Mouse (Mus musculus) large intestine, adult 2 months (tissue): ENCODE results near the gene Hyou1. TPM values are rescaled to one million over a fixed set of nuclear protein-coding genes. Genes with fewer than 3 reads are reported as not detected.
A peak's percentile ranks its signal among the peaks of the same experiment; 100 is the strongest.
"Not testable (repeated sequence)": the region's sequence is repeated elsewhere in the genome, so short reads cannot be mapped to it uniquely, and the experiment has no call there.

Source experiments
- DNase-seq: peaks from one replicate; pipeline ENCODE4 v3.0.0-alpha.2; 2012; ENCODE audit warnings: low read depth, low spot score
- WGBS: fragments of 180-500 bp; shearing (Covaris S2); methylation state at CpG from one replicate; pipeline ENCODE4 v1.1.7; 2018; 5-methylcytosine and 5-hydroxymethylcytosine counted together
- polyA plus RNA-seq: library from polyadenylated mRNA; depleted of rRNA; stranded (reverse); fragments of >200 nt; gene quantifications from 2 replicates; pipeline ENCODE4 v1.2.3, GENCODE M21; 2012; rRNA removed

Hyou1 gene
- polyA plus RNA-seq, result 82.2 and 92.0 TPM in 2 replicates

DNA sequence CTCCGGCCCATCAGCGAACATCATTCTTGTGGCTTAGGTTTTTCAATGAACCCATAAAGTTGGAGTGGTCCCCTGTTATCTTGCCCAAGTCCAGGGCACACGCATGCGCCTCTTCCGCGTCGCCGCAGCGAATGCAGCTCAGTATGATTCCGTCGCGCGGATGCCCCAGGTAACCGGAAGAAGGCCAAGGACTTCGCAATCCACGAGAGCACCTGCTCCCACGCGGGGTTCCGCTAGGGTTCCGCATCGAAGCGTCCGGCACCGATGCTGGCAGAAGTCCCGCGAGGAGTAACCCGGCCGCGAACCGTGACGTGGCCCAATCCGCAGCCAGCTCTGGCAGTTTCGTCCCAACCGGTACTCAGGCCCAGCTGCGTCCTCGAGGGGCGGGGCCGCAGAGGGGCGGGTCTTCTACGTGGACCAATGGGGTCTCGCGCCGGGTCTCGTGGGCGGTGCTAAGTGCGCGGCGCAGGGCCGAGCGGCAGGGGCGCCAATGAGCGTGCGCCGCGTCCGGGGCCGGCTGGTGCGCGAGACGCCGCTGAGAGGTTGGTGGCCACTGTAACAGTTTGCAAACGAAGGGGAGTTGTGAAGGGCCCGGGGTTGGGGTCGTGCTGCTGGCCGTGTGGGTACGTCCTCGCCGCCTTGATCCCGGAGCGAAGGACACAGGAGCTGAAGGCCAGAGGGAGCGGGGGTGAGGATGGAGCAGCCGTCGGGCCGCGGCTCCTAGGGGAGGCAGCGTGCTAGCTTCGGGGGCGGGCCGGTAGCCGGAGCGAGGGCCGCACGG is at the start of gene Hyou1:
Gene Hyou1 (plus strand): TSS at position 437 of the 781 bp plus-strand sequence.
- WGBS, result under 1% methylated on average over 83 of the region's 83 CpGs
- DNase-seq, result peak; percentile 92

DNA sequence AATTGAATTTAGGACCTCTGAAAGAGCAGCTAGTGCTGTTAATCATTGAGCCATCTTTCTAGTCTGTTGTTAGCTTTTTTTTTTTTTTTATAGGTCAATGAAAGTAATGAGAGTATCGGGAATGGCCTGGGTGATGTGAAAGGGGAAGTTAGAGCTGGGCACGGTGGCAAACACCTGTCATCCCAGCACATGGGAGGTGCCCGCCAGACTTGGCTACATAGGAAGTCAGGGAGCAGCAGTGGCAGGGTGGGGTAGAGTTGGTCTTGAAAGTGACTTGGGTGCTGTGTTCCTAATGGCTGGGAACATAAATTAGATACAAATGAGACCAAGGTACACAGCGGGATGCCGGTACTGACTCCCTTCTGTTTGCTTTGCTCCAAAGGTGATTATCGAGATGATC is 48.6 kb upstream of the Hyou1 start:
- no peak for DNase-seq
- 47% methylated on average over 6 of the region's 6 CpGs for WGBS

DNA sequence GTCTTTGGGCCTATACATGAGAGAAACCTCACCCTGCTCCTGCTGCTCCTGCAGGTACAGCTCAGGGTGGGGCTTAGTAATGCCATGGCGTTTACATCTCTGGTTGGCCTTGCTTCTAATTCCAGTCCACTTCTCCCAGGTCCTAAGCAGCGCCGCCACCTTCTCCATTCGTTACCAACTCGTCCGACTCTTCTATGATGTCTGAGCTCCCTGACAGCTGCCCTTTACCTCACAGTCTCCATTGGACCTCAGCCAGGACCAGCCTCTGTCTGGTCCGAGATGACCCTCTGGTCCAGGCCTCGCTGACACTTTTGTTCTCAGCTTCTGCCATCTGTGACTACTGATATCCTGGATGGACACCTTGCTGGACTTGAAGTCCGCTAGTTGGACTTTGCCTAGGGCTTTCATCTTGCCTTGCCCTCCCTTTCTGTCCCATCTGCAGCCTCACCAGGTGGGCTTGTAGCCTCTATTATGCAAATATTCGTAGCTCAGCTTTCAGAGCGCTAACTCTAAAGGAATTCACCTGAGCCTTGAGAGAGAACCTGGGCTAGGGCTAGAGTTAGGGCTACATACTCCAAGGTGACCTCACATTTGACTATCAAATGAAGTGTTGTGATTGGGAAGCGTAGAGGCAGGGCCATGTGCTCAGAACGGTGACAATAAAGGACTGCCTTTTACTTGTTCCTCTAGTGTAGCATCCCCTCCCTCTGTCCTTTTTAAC is 46.2 kb upstream of the Hyou1 start:
- 91% methylated on average over 13 of the region's 13 CpGs for WGBS
- DNase-seq, result no peak

DNA sequence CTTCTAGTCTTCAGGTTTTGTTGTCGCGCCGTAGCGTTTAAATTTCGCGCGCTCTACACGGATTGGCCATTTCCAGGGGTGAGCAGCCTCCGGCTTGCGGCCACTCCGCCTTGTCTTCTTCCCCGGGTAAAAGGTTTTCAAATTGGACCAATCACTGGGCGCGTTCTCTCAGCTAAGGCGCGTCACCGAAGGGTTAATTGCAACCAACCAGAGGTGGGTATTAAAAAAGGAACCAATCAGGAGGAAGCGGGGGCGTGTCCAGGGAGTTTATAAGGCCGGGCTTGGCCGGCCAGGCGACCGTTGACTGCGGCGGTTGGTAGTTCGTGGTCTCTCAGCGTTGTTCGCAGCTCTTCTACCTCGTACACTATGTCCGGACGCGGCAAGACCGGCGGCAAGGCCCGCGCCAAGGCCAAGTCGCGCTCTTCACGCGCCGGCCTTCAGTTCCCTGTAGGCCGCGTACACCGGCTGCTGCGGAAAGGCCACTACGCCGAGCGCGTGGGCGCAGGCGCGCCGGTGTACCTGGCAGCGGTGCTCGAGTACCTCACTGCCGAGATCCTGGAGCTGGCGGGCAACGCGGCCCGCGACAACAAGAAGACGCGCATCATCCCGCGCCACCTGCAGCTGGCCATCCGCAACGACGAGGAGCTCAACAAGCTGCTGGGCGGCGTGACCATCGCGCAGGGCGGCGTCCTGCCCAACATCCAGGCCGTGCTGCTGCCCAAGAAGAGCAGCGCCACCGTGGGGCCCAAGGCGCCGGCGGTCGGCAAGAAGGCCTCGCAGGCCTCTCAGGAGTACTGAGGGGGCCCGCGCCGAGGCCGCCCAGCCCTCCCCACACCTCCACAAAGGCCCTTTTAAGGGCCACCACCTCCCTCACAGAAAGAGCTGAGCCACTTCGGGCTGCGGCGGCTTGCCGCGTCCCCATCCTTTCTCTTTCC is 44.6 kb upstream of the Hyou1 start, which contains the start of gene H2afx:
Gene H2afx (plus strand): TSS at position 299 of the 935 bp plus-strand sequence.
- peak; percentile 99 for DNase-seq
- WGBS, result under 1% methylated on average over 91 of the region's 91 CpGs

DNA sequence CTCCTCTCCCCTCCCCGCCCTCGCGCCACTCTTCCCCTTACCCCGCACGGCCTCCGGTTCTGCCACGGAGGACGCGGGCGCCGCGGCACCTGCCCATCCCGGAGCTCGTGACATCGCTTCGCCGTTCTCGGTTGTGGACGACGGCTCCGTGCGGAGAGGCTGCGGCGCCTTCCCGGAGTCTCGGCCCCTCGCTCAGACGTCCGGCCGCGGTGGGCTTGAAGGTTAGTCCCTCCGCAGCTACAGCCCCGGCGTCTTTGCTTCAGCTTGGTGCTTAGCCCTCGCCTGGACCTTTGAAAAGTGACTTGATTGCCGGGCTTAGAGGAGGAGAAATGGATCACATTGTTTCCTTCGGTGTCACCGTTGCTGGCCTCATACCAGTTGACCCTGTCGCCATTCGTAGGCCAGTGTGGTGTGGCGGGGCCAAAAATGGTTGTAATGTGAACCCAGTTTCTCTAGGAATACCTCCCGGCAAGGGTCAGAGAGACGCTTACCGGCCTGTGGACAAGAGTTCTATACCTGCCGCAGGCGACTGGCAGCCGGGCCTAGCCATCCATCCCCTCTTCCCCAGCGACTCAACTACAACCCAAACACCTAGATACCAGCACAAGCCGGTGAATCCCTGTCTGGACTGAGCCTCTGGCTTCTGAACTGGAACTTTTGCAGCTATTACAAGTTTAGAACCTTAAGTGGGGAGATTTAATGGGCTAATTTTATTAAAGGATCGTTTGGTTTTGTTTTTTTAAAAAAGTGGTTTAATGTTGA is 43.8 kb upstream of the Hyou1 start:
- WGBS, result under 1% methylated on average over 50 of the region's 50 CpGs
- DNase-seq, result no peak

DNA sequence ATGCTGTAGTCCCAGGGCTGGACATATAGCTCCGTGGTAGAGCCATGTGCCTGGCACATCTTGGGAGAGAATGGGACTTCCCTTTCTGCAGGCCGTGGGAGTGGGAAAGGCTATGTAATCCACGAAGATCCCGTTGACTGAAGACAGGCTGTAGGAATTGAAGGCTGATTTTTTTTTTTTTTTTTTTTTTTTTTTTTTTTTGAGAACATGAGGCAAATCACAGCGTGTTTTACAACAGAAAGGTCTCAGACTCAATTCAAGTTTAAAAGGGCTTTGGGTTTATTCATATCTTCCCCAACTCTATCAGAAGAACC is 43.2 kb upstream of the Hyou1 start:
- 5% methylated on average over 5 of the region's 5 CpGs for WGBS
- DNase-seq, result no peak

DNA sequence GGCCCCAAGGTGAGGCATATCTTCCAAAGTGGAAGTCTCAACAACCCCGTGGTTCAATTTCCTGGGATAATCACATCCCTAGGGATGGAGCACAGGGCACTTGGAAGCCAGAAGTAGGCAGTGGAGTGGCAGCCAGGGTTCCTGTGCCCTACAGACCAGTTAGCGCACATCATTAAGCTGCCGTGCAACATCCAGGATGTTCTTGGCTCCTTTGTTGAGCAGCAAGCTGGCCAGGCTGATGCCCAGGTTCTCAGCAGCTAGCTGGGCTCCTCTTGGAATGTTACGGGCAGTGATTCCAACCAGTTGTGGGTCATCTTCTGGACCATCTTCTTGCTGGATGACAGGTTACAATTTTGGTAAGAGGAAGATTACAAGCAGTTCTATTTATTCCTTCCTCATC is 42.8 kb upstream of the Hyou1 start:
- 35% methylated on average over 4 of the region's 4 CpGs for WGBS
- DNase-seq, result not testable (repeated sequence)

DNA sequence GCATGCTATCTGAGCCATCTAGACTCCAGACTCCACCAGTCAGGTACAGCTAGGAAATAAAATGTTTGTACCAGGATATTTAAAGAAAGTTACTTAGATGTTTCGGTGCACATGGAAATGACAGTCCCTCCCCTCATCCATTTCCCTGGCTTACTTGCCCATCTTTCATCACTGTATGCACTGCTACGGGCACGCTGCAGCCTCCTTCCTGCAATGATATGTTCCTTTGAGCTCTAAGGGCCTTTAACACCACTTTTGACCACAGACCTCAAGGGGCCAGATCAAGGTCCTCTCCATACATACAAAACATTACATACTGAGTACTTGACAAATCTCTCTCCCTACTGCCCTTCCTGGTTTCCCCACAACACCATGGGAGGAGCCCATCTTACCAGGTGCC is 42.3 kb upstream of the Hyou1 start:
- WGBS, result 65% methylated on average over 3 of the region's 3 CpGs
- DNase-seq, result no peak

DNA sequence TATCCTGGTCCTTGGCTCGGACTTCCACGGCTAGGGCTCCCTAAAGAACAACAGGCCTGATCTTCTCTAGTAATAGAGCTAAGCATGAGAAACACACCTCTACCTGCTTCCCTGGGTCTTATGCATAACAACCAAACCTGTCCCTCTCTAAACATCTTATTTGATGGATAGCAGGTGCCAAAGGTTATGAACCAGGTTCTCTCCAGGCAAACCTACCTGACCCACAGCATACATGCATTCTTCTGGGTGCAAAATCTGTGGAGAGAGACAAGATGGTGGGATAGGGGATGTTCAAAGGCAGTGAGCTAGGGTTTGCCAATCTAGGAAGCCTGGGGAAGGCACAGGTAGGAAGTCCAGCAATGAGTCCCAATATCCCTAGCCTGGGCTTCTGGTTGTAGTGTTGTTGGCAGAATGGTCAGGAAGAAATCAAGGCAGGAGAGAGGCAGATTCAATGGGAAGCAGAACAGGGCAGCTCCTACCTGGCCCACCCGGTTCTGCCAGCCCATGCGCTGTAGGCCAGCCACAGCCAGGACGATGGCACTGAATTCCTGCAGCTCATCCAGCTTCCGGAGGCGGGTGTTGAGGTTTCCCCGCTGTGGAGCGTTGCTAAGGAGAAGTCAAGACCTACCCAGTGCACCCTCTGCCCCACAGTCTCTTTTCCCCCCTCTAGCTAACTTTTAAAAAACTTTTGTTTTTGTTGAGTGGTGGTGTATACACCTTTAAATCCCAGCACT is 41.7 kb upstream of the Hyou1 start:
- WGBS, result 68% methylated on average over 9 of the region's 9 CpGs
- DNase-seq, result no peak

DNA sequence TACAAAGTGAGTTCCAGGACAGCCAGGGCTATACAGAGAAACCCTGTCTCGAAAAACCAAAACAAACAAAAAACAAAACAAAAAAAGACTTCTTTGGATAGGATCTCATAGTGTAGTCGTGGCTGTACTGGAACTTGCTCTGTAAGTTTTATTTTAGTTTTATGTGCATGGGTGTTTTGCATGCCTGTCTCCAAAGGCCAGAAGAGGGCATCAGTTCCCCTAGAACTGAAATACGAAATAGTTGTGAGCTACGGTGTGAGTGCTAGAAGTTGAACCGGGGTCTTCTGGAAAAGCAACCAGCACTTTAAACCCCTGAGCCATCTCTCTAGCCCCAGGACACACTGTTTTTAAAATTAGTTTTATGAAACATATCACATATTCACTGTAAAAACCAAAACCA is 40.7 kb upstream of the Hyou1 start:
- no peak for DNase-seq
- 82% methylated on average over 5 of the region's 5 CpGs for WGBS

DNA sequence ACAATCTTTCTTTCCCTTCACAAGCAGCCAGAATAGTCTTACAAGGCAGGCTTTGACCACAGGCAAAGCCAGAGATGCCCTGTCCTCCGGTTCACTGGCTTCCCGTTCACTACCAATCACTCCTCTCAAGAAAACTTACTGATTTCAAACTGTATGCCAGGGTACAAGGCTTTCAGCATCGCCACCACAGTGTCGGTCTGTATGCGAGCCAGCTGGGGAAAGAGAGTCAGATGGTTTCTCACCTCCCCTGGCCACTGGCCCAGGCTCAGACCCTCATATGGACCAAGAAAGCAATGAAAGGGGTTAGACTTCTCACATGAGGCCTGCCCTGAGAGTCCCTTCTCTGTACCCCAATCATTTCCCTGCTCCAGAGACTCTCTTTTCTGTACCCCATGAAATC is 37.8 kb upstream of the Hyou1 start:
- DNase-seq, result no peak
- WGBS, result 90% methylated on average over 5 of the region's 5 CpGs

DNA sequence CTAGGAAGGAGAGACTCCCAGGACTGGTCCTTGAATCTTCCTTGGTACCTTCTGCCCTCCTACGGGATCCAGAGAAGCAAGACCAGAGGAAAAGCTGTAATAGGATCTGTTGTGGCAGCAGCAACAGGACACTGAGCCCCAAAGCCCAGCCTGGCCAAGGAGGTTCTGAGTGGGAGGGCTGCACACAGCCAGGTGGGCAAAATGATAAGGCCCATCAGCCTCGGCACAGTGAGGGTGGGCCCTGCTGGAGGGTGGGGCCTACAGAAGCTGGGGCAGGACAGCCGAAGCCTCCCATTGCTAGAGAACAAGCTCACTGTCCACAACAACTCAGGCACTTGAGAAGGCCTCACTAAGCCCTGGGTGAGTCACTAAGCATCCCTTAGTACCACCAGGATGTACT is 37.1 kb upstream of the Hyou1 start:
- WGBS, result 69% methylated on average over 3 of the region's 3 CpGs

DNA sequence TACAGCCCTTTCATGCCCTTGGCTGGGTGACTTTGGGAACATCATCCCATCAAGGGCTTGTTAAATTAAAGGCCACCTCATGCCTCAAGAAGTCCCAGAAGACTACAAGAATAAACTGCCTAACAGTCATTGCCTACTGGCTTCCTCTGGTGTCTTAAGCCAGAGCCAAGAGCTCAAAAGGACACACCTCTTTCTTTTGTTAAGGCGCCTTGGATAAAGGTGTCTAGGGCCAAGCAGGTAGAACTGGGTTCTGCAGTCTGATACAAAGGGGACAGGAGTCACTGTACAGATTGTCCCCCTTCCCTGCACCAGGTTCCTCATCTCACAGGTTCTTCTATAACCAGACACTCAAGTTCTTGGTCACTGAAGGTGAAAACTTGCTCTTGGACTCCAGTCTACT is 36.7 kb upstream of the Hyou1 start:
- WGBS, result 52% methylated on average over 1 of the region's 1 CpGs
- no peak for DNase-seq

More for the DNA sequence above, 37.1 kb upstream of the Hyou1 start:
- no peak for DNase-seq

DNA sequence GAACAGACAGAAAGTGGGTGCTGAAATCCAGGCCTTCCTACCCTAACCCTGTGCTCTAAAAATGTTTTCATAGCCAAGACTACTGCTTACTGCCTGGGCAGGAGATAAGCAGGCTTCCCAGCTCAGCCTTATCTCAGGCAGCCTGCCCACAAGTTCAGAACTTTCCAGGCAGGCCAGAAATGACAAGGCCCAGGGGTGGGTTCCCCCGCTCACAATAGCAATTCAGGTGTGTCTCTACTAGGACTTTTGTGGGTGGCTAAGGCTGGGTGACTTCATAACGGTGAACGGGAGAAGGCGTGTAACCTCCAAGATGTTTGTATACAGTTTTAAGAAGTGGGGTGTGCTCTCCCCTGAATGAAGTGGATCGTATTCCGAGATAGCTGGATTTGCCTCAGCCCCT is 36.0 kb upstream of the Hyou1 start:
- DNase-seq, result no peak
- WGBS, result 4% methylated on average over 6 of the region's 6 CpGs

DNA sequence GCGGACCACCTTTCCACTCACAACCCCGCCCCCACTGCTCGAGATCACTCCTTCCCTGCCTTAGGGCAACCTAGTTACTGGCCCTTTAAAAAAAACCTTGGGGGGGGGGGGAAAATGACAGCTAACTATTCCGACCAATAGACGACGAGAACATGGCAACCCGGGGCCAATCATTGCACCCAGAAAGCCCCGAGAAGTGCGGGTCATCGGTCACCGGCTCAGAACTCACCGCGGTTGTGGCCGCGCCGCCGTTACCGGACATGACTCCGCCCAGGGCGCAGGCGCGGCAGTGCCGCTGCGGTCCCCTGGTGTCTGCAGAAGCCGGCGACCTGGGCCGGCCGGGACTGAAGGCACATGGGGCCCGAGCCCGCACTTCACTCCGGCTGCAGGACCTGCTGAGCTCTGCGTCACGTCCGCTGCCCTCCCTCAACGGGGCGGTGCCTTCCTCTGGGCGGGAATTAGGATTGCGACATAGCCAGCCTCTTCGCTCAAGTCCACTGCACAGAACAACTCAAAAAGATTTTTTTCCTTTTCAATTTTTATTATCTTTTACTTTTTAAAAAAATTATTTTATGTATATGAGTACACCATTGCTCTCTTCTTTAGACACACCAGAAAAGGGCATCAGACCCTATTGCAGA is 35.4 kb upstream of the Hyou1 start, which contains the start of gene Hmbs:
Gene Hmbs (minus strand): TSS at position 448 of the 641 bp plus-strand sequence.
- no peak for DNase-seq
- WGBS, result under 1% methylated on average over 39 of the region's 39 CpGs

DNA sequence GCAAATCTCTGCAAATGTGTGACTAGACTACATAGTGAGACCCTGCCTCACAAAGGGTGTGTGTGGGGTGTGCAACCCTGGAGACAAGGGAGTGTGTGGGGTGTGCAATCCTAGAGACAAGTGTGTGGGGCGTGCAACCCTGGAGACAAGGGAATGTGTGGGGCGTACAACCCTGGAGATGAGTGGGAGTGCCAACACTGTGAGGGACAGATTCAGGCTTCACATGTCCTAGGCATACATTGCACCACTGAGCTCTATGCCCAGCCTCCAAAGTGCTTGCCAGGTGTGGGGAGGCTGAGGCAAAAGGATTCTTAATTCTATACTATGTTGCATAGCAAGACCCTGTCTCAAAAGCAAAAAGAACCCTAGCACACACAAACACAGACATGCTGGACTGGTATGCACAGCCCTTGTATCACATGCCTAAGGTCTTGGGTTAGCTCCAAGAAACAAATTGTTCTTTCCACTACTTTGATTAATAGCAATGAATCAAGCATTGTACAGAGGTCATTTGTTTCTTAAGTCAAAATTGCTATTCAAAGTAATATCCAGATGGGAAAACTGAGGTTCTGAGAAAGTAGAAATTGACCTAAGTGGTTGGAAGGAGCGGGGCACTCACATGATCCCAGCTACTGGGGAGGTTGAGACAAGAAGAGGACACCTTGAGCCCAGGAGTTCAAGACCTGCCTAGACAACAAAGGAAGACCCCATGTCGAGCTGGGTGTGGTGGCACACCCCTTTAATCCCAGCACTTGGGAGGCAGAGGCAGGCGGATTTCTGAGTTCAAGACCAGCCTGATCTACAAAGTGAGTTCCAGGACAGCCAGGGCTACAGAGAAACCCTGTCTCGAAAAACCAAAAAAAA is 33.5 kb upstream of the Hyou1 start:
- no peak for DNase-seq

DNA sequence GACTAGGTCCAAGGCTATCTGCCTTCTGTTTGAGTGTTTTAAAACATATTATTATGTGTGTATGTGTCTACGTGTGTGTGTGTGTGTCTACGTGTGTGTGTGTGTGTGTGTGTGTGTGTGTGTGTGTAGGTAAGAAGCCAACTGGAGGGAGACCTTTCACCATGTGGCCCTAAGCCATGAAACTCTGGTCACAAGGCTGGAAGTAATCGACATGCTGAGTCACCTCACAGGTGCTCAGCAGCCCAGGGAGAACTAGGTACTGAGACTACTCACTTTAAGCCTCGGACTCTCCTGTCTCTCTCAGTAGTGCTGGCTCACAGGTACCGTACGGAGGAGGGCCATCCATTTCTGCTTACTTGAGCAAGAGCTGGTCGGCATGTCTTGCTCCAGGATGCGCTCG is 32.1 kb upstream of the Hyou1 start:
- 84% methylated on average over 9 of the region's 9 CpGs for WGBS
- no peak for DNase-seq

More for the DNA sequence above, 33.5 kb upstream of the Hyou1 start:
- WGBS, result 87% methylated on average over 6 of the region's 6 CpGs
